Mouse (Mus musculus) embryo, embryonic 11 days (tissue): ENCODE results near the gene Vps8.
"Not testable (repeated sequence)": the region's sequence is repeated elsewhere in the genome, so short reads cannot be mapped to it uniquely, and the experiment has no call there.

Experiments used
- DNase-seq: peaks from one replicate; pipeline ENCODE4 v3.0.0-alpha.2; 2015

The Vps8 gene

GRCm38 (mm10) chr16:21636156-21636853 is 213.4 kb downstream of the Vps8 start:
- DNase-seq: no peak

GRCm38 (mm10) chr16:21637201-21637819 is 214.4 kb downstream of the Vps8 start:
- DNase-seq: no peak

GRCm38 (mm10) chr16:21640766-21641499 is 218.0 kb downstream of the Vps8 start:
- DNase-seq: no peak

DNA sequence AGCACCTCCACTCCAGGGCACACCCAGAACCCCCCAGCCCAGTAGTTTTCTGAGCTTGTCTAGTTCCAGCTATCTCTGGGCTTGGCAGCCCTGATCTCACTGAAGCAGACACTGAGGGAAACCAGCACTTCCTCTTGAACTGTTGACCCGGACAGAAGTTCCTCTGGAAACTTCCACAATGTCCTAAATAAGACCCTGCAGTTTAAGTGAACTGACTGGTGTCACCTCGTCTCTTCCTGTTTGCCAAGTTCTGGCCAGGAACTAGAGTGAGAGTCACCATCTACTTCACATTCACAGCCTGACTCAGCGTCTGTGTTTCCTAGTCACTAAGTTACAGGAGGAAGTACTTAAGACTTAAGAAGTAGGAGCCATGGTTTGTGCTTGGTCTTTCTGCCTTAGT is 219.0 kb downstream of the Vps8 start:
- no peak for DNase-seq

GRCm38 (mm10) chr16:21642906-21643305 is 220.0 kb downstream of the Vps8 start:
- DNase-seq: no peak

GRCm38 (mm10) chr16:21643621-21644041 is 220.7 kb downstream of the Vps8 start:
- DNase-seq: no peak

GRCm38 (mm10) chr16:21644066-21644561 is 221.2 kb downstream of the Vps8 start:
- peak; percentile 58 for DNase-seq

DNA sequence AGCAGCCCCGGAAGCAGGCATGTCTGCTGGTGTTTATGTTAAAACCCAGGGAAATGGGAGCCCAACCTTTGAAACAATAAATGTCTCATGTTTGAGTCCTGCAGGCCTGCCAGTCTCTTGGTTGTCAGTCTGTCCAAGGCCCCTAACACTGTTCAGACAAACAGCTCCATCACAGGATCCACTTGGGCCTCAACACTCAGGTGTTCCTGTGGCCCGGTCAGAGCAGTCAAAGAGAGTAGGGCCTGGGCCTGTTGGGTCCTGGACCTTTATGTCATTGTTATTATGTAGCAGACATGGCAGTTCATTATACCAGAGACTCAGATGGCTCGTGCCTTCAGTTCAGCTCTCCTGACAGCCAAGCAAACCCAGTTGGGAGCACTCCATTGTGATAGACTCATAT is 221.7 kb downstream of the Vps8 start:
- DNase-seq: no peak

DNA sequence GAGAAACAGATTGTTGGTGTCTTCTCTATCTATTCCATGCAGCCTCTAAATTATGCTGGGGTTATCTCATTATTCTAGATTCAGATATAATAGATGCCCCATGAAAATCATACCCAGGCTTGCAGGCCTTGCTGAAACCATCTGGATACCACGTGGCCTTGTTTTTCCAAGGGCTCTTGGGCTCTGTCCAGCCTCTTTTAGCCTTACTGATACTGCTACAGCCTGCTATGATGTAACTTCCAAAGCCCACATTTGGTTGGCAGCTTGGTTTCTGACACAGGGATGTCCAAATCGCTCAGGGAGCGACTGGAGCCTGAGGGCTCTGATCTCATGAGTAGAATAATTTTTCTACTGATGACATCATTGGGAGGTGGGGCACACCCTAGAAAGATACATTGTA is 223.0 kb downstream of the Vps8 start:
- DNase-seq: no peak

GRCm38 (mm10) chr16:21646496-21646895 is 223.6 kb downstream of the Vps8 start:
- no peak for DNase-seq

DNA sequence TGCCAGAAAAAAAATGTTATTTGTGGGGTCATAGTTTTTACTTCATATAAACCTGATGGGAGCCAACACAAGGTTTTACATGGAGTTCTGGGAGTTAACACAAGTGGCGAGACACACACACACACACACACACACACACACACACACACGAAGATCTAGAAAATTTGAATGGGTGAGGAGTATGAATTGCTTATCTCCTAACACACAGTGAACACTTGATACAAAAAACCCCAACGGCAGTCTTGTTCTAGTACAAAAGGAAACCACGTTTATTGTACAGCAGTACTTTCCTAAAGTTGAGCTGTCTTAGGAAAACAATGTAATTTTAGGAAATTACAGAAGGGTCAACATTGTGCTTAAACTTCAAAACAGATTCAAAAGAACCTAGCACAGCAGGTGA is 225.9 kb downstream of the Vps8 start:
- DNase-seq: no peak

- DNase-seq: no peak
Observed at GRCm38 (mm10) chr16:21650289-21650688, 227.4 kb downstream of the Vps8 start.

DNA sequence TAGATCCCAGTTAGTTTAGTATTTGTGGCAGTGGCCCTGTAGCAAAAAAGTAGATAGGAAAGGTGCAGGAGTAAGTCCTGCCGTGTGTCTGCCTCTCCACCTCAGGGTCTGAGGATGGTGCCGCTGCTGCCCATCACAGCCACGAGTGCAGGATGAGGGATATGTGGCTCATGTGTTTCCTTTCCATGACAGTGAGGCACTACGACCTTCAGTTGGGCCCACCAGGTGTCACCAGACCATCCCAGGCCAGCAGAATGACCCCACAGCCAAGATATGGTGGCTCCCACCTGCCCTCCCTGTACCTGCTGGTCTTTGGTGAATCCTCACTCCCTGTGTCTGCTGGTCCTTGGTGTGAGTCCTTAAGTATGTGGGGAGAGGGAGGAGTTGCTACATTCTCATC is 228.2 kb downstream of the Vps8 start:
- DNase-seq: no peak

- no peak for DNase-seq
Observed at GRCm38 (mm10) chr16:21653151-21653550, 230.2 kb downstream of the Vps8 start.

- no peak for DNase-seq
Observed at GRCm38 (mm10) chr16:21654384-21654783, 231.5 kb downstream of the Vps8 start.

DNA sequence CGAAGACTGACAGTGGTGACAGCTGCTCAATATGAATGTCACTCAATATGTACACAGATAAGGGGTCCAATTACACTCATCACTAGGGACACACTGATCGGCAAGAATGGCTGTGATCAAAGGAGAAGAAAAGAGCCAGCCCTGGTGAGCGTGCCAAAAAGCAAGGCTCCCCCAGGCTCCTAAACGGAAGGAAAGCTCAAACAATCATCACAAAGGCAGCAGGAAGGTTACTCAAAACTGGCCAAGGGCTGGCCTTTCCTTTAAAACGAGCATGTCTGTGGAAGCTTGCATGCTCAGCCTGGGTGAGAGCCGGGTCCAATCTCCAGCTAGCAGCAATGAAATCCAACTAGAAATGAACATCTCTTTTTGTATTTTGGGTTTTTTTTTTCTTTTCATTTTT is 232.4 kb downstream of the Vps8 start:
- DNase-seq: no peak

DNA sequence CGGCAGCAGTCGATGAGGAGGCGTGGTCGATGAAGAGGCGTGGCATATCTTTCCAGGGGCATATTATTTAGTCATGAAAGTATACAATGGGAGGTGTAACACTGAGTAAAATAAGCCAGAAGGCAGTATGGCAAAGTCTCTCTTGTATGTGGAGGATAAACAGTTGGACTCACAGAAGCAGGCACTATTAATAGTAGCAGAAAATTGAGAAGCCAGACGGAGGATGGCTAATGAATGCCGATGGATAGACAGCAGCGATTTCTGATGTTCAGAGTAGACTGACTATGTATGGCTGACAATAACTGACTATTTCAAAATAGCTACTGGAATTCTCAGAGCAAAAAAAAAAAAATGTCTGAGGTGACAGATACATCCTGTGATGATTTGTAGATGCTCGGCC is 233.0 kb downstream of the Vps8 start:
- no peak for DNase-seq

DNA sequence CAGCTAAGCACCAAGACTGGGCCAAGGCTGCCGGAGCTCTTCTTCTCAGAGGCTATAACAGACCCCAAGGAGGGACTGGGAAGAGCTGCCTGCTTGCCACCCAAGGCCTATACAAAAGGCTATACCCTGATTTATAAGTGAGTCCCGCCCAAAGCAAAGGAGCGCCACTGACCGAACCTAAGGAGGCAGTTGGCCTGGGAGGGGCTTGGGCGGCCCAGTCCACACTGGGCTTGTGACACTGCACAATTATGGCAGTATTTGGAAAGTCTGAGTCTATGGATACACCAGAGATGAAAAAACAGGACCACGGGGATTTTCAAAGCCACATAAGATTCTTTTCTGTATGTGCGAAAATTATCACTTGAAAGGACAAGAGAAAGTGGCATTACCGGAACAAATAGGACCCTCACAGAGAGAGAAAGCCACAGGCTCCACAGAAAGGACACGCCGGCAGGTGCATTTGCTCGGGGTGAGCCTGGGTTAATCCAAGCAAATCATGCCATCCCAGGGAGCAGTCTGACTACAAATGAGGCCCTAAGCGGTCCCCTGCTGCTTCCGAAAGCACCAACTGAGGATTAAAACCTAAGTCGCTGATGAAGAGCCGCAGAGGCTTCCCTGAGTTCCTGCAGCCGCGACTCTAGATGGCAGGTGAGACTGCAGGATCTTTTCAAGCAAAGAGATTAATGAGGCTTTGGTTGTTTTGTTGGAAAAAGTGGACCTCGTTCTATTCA is 241.9 kb downstream of the Vps8 start:
- DNase-seq: peak; percentile 60

DNA sequence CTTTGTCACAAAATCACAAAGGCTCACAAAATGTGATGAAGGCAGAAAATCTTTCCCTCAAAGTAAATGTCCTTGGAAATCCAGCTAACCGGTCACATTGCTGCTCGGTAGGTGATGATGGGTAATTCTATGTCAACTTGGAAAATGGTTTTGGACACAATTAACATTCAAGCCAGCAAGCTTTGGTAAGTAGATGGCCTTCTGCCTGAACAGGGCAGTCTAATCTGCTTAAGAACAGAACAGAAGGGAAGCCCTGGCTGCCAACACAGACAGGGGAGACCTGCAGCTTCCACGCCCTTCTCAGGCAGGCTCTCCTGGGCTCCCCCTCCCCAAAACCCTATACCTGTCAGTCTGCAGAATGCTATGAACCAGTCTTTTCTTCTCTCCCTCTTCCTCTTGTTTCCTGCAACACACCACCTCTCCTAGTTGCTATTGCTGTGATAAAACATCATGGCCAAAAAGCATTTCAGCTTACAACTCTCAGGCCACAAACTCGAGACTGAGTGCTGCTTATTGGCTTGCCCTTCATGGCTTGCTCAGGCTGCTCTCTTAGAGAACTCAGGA is 242.6 kb downstream of the Vps8 start:
- no peak for DNase-seq

- no peak for DNase-seq
Observed at GRCm38 (mm10) chr16:21671878-21672277, 249.0 kb downstream of the Vps8 start.

- DNase-seq: not testable (repeated sequence)
Observed at GRCm38 (mm10) chr16:21673046-21673445, 250.1 kb downstream of the Vps8 start.

- not testable (repeated sequence) for DNase-seq
Observed at GRCm38 (mm10) chr16:21673651-21674050, 250.7 kb downstream of the Vps8 start.

- DNase-seq: no peak
Observed at GRCm38 (mm10) chr16:21676791-21677190, 253.9 kb downstream of the Vps8 start.
